ENCODE assay signal across 9 mouse cellular contexts in the genomic region with DNA sequence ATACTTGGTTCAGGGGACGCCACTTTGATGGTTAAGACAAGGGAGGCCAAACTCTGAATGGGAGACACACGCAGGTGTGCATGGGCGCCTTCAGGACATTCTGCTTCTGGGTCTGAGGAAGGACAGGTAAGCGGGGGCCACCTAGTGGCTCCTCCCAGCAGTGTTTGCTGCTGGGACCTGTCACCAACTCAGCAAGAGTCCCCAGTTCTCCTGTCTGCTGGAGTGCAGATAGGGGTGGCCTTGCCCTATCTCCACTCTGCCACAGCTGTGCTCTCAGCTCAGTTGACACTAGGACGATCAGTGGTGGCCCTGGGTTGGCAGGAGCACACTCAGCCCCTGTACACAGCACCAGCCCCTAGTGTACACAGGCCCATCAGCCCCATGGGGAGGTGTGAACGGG. TPM values are rescaled to one million over a fixed set of nuclear protein-coding genes. Genes with fewer than 3 reads are reported as not detected.
DNase-seq lines count a peak whose midpoint lies in the region; ATAC-seq lines count a peak whose summit lies in the region.
"Had no signal": no experiment of that assay in that cellular context is flagged by ENCODE, and none has a peak within 500 bp of the region (broad histone marks: within the 10 kb centered on the region; RNA-seq: fewer than 3 reads in every experiment).

No protein-coding gene starts in this region.

- H3K9me3 ChIP-seq in midbrain, embryonic 11.5 days (ENCODE audit: control insufficient read depth, low read length): no peaks in the 10 kb centered on the region

- no peak overlapping the region for H3K27ac ChIP-seq in midbrain, embryonic 11.5 days (ENCODE audit: low read depth, low read length)

- DNase-seq in adrenal gland, postnatal 14 days: peak; percentile 49
- DNase-seq in adrenal gland, postnatal 25 days: no peak
- peak; percentile 57 to 61 for DNase-seq in cerebellum, postnatal 36 days
- peak; percentile 58 for DNase-seq in kidney, postnatal 14 days
- peak; percentile 86 for DNase-seq in midbrain, embryonic 11.5 days (ENCODE audit: low spot score, missing footprints)
- DNase-seq in Muller cell, postnatal 12 days (ENCODE audit: inconsistent ontology term): no peak
- DNase-seq in right cerebral cortex, postnatal 10 days (ENCODE audit: low spot score in 2 of 2): no peak

- no peak overlapping the region for H3K4me3 ChIP-seq in midbrain, embryonic 11.5 days (ENCODE audit: low read depth, low read length)

- no peak overlapping the region for H3K4me2 ChIP-seq in midbrain, embryonic 11.5 days

- peaks cover 40% of the 10 kb centered on the region for H3K27me3 ChIP-seq in midbrain, embryonic 11.5 days (ENCODE audit: control insufficient read depth, insufficient read depth, low read length)

- no peaks in the 10 kb centered on the region for H3K36me3 ChIP-seq in midbrain, embryonic 11.5 days (ENCODE audit: control insufficient read depth, insufficient read depth, low read length)

- WGBS in midbrain, embryonic 11.5 days: 28% methylated on average over 6 of the region's 6 CpGs

- H3K4me1 ChIP-seq in midbrain, embryonic 11.5 days (ENCODE audit: control insufficient read depth, insufficient read depth, low read length): peaks cover 17% of the 10 kb centered on the region

- ATAC-seq in CD4-positive, CD25-positive, alpha-beta regulatory T cell, adult 4 months: peak; percentile 58
- peak; percentile 20 for ATAC-seq in midbrain, embryonic 11.5 days (ENCODE audit: low FRiP score)

- H3K9ac ChIP-seq in midbrain, embryonic 11.5 days (ENCODE audit: low read length): no peak overlapping the region

RNA-seq across cellular contexts. Expression of gene Fibcd1, which starts 2.1 kb away (rescaled TPM):
- total RNA-seq in adrenal gland, postnatal 14 days (2021): 0.07 and 0.38 TPM in 2 replicates
- 0.06 TPM in 1 of 2 replicates, not detected in the other for total RNA-seq in adrenal gland, postnatal 25 days (2021)
- under 1 TPM; 0.24 to 0.44 TPM for polyA plus RNA-seq in CD4-positive, CD25-positive, alpha-beta regulatory T cell, adult 4 months (2017; shearing (Covaris generic))
- 0.83 and 1.7 TPM in 2 replicates for polyA plus RNA-seq in midbrain, embryonic 11.5 days (2014; fragmentation: Nextera tagmentation; extraction: Ambion mirVana)

RNA-seq across cellular contexts. Expression of gene Qrfp, which starts 37.5 kb away (rescaled TPM):
- total RNA-seq in adrenal gland, postnatal 14 days (2021): 0.19 TPM in 1 of 2 replicates, not detected in the other
- not detected in 2 replicates for total RNA-seq in adrenal gland, postnatal 25 days (2021)
- under 1 TPM; 0.11 to 0.20 TPM for polyA plus RNA-seq in CD4-positive, CD25-positive, alpha-beta regulatory T cell, adult 4 months (2017; shearing (Covaris generic))
- polyA plus RNA-seq in midbrain, embryonic 11.5 days (2014; fragmentation: Nextera tagmentation; extraction: Ambion mirVana): 0.06 and 0.11 TPM in 2 replicates
- total RNA-seq: heart, postnatal 14 days had no signal

RNA-seq across cellular contexts. Expression of gene Lamc3, which starts 39.2 kb away (rescaled TPM):
- 14.4 and 14.9 TPM in 2 replicates for total RNA-seq in adrenal gland, postnatal 14 days (2021)
- total RNA-seq in adrenal gland, postnatal 25 days (2021): 12.8 and 15.9 TPM in 2 replicates
- not detected for polyA plus RNA-seq in CD4-positive, CD25-positive, alpha-beta regulatory T cell, adult 4 months (2017; shearing (Covaris generic))
- polyA plus RNA-seq in midbrain, embryonic 11.5 days (2014; fragmentation: Nextera tagmentation; extraction: Ambion mirVana): 7.7 and 9.6 TPM in 2 replicates

Comparison
In these comparisons a context has a peak if more than half of its experiments do, and no peak if none do; other contexts are left out.
1. DNase-seq: peak in adrenal gland, postnatal 14 days (single experiment), cerebellum, postnatal 36 days (2 of 2), kidney, postnatal 14 days (single experiment) and midbrain, embryonic 11.5 days (single experiment); none in adrenal gland, postnatal 25 days (single experiment), Muller cell, postnatal 12 days (single experiment) and right cerebral cortex, postnatal 10 days (0 of 2).